Mouse (Mus musculus) forelimb bud, embryonic 11.5 days (tissue): ENCODE measurements around the gene Snrk.
A peak's percentile ranks its signal among the peaks of the same experiment; 100 is the strongest.

Experiments used
- DNase-seq: peaks from one replicate; pipeline ENCODE4 v3.0.0-alpha.2; 2012; ENCODE audit warnings: low read depth, low spot score

Snrk gene

DNA sequence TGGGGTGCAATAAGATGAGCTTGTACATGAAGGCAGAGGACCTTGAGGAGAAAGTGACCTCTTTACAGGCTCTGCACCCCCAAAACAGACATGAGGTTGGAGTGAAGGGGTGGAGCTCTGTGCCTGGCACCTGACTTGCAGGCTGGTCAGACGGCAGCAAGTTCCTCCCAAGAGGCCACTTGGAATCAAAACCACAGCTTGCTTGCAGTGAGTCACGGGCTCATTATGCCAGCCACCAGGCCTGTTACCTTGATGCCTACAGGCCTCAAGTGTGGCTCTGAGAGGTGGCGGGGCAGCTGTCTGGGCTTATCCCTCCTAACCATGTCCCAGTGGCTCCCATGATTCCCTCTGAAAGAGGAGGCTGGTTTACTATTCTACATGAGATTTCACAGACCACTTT lies 63.0 kb downstream of the Snrk start:
- no peak for DNase-seq

DNA sequence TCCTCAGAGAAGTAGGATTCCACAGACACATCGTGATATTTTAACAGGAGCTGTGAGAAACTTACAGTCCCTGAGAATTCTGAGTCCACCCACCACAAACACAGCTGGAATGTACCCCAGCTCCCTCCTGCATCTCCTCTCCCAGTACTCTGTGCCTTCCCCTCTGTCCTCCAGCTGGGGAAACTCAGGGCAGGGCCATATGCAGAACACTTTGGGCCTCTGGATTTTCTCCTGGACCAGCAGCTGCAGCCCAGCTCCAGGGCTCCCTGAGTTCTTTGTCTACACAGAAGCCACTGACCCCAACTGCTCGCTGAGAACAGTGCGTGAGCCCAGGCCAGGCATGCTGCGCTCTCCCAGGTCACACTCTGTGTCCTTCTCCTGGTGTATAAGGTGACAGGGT lies 66.0 kb downstream of the Snrk start:
- DNase-seq: no peak

DNA sequence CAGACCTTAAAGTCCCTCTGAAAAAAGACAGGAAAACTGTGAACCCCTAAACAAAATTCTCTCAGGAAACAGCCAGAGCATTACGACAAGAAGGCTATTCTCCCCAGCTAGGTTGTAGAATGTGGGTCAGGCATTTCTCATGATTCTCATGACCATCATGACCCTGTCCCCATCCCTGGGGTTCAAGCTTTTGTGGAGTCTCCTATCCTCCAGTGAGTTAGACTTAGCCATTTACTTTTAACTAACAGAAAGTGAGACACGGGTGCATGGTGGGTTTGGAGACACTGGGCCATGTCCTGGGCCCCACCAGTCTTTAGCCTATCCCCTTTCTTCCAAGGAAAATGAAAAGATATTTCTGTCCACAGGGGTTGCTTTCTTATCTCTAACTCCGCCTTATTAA lies 67.3 kb downstream of the Snrk start:
- no peak for DNase-seq

DNA sequence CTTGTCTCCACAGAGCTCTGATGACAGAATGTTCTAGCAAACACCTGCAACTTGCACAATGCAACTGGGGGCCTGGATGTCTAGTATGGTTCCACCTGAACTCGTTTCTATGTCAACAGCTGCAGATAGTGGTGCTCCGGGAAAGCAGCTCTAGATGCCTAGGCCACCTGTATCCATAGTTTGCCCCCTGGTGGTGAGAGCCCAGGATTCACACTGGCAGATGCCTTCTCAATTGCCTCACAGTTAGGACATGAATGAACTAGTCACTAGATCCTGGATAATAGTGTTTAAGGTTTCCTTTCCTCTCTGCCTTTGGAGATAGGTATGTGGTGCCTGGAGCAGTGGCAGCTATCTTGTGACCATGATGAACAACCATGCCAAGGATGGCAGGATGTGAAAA lies 68.0 kb downstream of the Snrk start:
- DNase-seq: peak; percentile 64

DNA sequence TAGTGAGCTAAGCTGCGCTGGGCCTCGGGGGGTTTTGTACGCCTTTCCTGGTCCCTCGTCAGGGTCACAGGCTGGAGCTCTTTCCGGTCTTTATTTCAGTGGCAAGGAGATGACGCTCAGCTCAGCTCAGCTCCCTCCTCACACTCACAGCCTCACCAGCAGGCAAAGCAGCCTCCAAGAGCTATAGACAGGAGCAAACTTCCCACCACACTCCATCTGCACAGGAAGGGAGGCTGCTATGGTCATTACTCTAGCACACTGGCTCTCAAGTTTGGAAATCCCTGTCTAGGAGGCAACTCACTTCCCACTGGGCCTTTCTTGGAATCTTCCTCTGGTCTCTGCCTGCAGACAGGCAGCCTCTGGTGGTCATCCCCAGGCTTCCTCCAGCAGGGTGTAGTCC lies 68.9 kb downstream of the Snrk start:
- DNase-seq: no peak

DNA sequence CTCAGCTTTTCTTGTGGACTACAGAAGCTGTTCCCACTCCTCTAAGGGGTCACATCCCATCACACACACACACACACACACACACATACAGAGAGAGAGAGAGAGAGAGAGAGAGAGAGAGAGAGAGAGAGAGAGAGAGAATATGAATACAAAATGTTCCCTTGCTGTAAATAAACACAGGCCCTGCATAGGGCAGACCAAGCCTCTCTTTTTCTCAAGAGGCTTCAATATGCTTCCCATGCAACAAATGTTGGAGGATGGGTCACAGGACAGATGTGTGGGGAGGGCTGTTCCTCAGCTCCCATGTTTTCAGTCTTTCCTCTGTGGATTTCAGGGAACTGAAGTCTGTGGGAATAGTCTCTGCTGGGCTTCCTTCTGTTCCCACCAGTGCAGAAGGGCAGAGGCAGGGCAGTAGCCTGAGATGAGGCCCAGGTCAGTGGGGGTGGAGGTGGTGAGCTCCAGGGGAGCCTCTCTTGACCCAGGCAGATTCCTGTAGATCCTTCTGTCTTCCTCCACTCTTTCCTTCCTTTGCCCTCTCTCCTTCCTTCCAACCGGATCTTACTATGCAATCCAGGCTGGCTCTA lies 69.7 kb downstream of the Snrk start:
- DNase-seq: no peak

DNA sequence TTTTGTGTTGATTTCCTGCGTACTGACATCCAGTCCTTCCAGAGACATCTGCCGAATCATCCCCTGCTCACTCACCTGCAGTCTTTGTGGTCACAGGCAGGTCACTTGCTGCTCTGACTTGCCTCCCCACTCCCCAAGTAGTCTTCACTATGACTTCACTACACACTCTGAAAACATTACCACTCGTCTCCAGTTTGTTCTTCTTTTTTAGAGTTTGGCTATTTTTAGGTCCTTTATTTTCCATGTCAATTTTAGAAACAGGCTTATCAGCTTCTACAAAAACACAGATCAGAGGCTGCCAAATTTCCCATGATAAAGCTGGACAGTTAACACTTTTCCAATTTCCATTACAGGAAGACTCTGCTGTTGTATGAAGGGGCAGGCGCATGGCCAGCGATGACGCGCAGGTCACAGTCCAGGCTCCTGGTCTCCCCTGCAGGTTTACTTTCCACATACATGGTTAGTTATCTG lies 70.4 kb downstream of the Snrk start:
- DNase-seq: no peak

DNA sequence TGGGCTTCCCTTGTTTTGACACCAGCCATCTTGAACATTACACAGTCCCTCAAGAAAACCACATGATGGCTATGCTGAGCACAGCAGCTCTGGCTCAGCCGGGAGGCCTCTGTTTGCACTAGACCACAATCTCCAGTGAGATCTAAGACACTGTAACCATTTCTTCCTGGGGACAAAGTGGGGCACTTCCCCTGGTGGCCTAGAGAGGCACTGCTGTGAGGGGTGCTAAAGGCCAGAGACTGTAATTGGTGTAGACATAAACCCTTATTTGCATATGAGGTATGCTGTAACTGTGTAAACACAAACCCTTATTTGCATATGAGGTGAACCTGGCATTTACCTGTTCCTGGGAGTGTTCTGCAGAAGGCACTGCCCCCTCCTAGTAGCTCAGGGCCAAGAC lies 71.7 kb downstream of the Snrk start:
- DNase-seq: no peak

DNA sequence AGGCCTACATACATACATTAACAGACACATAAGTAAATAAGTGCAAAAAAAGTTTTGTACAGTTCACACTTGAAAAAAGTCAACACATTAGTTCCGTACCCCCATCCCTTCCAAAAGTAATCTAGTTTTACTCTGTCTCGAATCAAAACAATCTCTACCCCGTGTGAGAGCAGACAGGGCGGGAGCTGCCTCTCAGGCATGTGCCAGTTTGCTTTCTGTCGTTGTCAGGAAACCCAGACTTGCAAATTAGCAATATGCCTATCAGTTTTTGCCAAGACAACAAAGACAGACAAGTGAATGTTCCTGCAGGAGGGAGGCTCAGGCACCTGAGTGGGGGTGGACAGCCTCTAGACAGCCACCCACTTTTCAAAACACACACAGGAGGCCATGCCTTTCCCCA lies 76.3 kb downstream of the Snrk start:
- DNase-seq: no peak

DNA sequence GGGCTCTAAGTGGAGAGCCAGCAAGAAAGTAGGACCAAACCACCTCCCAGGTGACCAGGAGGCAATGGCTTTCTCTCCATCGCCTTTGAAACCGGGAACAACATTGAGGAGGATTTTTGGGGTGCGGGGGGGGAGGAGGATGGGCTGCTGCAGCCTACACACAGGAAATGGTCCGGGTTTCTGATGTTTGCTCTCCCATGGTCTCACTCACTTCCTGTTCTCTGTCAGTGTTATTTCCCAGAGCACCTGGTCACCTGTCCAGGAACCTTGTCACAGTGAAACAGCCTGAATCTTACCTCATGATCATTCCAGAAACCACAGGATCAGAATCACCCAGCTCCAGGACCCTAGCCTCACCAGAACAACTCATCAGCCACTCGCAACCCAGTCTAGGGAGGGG lies 76.8 kb downstream of the Snrk start:
- DNase-seq: no peak

DNA sequence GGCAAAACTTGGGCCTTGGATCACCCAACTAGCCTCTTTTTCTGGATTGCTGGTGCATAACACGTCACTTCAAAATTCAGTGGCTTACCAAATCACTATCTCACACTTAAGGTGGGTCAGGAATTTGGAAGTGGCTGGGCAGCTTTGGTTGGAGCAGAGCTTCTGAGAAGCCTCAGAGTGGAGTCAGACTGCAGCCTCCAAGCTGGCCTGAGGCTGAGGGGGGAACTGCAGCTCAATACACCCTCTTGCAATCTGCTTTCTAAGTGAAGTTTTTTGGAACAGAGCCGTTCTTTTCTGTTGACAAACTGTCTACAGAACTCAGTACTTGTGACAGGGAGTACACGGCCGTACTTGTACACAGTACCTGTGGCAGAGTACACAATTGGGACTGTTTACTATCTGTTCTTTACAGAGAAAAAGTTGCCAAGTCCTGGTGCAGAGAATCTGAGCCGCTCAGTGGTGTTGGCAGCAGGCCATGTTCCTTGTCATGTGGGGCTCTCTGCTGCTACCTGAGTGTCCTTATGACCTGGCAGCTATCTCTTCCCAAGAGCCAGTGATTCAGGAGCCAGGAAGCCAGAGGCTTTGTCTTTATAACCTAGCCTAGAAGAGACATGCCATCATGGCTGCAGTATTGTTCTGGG lies 78.1 kb downstream of the Snrk start:
- no peak for DNase-seq

DNA sequence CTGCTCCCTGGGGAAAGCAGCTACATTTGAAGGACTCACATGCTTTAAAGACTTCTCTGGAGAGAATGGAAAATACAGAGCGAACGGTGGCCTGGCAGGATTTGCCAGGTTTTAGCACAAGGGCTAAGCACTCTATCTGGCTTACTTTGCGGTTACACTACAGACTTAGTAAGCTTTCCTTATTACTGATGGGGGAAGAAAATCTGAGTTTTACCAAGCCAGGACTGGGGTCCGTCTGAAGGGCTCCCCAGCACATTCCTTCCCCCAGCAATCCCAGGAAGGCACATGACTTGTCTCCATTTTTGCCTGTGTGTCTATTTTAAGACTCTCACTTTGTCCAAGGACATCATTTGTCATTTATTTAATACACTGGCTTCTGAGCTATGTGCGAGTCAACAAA lies 80.0 kb downstream of the Snrk start:
- no peak for DNase-seq

DNA sequence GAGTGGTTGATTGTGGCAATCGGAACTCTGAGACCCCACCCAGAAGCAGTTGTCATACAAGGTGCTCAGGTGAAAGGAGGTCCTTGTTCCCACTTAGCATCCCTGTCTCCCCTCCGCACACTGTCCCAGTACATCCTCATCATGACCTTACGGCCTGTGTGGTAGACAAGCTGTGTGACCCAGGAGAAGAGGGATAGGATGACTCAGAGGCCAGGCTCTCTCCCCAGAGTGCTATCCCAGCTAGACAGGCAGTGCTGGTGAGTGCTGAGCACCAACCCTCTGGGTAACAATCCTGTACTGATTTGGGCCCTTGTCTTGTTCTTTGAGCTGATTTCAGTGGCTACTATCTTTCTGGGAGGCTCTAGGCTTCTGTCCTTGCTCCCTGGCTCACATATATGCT lies 81.6 kb downstream of the Snrk start:
- DNase-seq: no peak

DNA sequence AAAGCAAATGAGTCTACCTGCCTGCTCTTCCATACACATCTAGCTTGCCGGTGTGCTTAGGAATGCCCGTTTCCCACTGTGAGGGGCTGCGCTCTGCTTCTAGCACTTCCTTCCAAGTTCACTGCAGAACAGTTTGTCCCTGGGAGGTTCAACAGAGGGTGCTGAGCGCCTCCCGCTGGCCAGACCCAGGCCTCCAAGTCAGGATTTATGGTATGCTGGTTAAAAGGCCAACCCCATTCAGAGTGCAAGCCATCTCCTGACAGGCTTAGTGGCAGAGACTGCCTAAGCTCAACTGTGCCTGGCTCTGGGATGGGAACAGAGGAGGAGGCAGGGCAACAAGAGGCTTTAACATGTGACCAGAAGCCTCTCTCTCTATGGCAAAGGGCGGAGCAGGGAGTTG lies 82.2 kb downstream of the Snrk start:
- peak; percentile 38 for DNase-seq

DNA sequence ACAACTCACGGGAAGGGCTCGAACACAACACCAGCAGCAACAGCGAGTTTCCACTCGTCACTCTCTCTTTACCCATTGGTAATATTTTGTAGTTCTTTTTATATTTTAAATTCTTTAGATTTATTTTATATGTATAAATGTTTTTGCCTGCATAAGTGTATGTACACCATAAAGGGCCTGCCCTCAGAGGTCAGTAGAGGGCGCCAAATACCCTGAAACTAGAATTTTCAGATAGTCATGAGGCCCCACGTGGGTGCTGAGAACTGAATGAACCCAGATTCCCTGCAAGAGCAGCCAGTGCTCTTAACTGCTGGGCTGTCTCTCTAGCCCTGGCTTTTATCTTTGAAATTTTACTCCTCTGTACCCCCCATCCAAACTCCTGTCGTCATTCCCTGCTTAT lies 87.4 kb downstream of the Snrk start:
- peak; percentile 28 for DNase-seq

DNA sequence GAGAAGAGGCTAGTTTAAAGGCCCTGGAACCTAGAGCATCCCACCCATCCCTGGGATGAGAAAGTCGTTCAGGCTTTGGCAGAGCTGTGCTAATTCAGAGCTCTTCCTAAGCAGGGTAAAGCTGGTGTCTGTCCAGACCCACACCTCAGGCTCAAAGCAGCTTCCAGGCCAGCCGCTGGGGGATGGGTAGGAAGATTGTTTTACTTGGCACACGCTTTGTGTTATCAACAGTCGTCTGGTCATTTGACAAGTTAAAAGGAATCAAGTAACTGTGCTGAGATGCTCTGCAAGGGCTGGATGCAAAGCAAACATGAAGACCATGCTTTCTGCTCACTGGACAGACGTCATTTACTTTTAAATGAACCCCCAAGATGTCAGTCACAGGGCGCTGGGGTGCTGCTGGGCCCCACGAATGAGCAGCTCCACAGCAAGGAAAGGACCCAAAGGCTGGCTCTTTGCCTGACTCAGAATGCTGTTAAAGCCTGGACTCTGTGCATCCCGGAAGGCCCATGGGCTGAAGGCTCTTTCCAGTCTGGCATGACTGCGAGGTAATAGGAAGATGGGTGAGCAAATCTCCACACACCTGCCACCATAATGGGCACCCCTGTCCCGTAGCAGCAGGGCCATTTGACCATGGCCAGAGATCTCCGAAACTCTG lies 88.6 kb downstream of the Snrk start:
- DNase-seq: no peak

DNA sequence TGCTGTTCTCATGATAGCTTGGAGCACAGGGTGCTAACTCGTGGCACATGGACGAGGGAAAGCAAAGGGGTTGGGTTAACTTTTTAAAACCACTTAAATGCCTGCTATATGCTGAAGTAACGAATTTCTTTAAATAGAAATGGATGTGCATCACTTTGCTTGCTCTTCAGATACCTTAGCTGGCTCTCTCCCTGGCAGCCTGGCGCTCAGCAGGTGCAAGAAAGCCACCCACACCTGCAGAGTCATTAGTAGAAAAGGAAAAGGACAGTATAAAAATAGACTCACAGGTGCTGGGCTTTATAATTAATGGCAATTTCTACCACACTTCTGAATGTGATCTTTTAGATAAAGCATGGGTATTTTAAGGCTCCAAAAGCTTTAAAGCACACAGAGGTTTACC lies 91.2 kb downstream of the Snrk start:
- DNase-seq: no peak

DNA sequence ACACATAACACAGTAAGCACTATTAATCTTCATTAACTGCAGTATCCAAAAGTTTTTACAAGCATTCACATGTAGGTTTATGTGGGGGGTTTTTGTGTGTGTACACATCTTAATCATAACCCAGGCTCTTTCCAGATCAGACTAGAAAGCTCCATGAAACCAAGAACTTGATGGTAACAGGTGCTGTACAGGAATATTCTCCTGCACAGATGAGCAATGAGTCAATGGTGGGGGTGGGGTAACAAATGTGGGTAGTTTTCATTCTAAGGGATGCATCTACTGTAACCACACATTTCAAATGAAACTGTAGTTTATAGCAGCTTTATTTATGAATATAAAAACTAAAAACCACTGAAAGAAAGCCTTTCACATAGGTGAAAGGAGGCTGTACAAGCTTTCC lies 98.1 kb downstream of the Snrk start:
- no peak for DNase-seq

DNA sequence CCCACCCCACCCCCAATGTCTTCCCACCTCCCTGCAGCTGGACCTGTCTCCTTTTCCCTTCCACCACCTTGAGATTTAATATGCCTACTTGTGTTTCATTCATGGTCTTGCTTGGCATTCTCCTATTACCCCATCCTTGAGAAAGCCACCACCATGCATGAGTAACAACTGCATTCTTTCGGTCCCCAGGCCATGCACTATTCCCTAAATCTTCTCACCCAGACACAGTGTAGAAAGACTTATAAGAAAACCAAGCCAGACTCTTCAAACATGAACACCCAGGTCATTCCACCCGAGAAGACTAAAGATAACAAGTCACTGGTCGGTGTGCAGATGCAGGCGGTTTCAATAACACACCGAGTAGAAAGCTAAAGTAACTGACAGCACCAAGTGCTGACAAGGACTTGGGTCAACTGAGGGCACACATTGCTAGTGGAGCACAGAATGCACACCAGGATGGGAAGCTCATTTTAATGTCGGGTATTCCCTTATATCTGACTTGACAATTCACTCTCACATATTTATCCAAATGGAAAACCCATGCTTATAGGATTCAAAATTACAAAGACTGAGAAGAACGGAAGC lies 100.0 kb downstream of the Snrk start:
- DNase-seq: no peak
